Mouse (Mus musculus) kidney, embryonic 16.5 days (tissue): ENCODE measurements around the gene 0610037L13Rik. TPM values are rescaled to one million over a fixed set of nuclear protein-coding genes. Genes with fewer than 3 reads are reported as not detected.

ENCODE experiments used
- ATAC-seq: fragments of 200-750 bp; cut with Nextera tagmentation; 2 replicates; pipeline ENCODE4 v1.8.0; 2017; ENCODE audit warnings: moderate TSS enrichment; ENCODE audit not compliant: low FRiP score, low TSS enrichment
- H3K27ac ChIP-seq: fragments of 300-500 bp; sonication (generic); 2 replicates; pipeline ENCODE4 v1.5.1; 2014; ENCODE audit warnings: low read length
- H3K27me3 ChIP-seq: fragments of 300-500 bp; sonication (generic); 2 replicates; pipeline ENCODE4 v1.6.1; 2014; ENCODE audit warnings: low read length, control low read depth, mixed read lengths; ENCODE audit not compliant: insufficient read depth
- H3K36me3 ChIP-seq: fragments of 300-500 bp; sonication (generic); 2 replicates; pipeline ENCODE4 v1.6.1; 2014; ENCODE audit warnings: low read length, control low read depth, mixed read lengths; ENCODE audit not compliant: insufficient read depth
- H3K4me1 ChIP-seq: fragments of 300-500 bp; sonication (generic); 2 replicates; pipeline ENCODE4 v1.6.1; 2014; ENCODE audit warnings: low read length, control low read depth, mixed read lengths; ENCODE audit not compliant: insufficient read depth
- H3K4me2 ChIP-seq: fragments of 300-500 bp; sonication (generic); replicated peaks from 2 replicates; pipeline ENCODE4 v1.6.1; 2014; ENCODE audit warnings: low read depth, low read length
- H3K4me3 ChIP-seq: fragments of 300-500 bp; sonication (generic); 2 replicates; pipeline ENCODE4 v1.5.1; 2014; ENCODE audit warnings: mild to moderate bottlenecking, low read length
- H3K9ac ChIP-seq: fragments of 300-500 bp; sonication (generic); replicated peaks from 2 replicates; pipeline ENCODE4 v1.6.1; 2014; ENCODE audit warnings: low read length
- H3K9me3 ChIP-seq: fragments of 300-500 bp; sonication (generic); 2 replicates; pipeline ENCODE4 v1.6.1; 2016; ENCODE audit warnings: low read length, control low read depth
- WGBS: fragments of 180-500 bp; shearing (Covaris S2); extraction: QIAGEN DNeasy Blood & Tissue Kit; methylation state at CpG from one replicate; pipeline ENCODE4 v1.1.7; 2014; 5-methylcytosine and 5-hydroxymethylcytosine counted together
- polyA plus RNA-seq: library from polyadenylated mRNA; unstranded; fragments of >200 nt; fragmentation: Nextera tagmentation; extraction: Ambion mirVana; gene quantifications from 2 replicates; pipeline ENCODE4 v1.2.1, GENCODE M21; 2015

0610037L13Rik gene
- polyA plus RNA-seq = 117 and 124 TPM in 2 replicates

DNA sequence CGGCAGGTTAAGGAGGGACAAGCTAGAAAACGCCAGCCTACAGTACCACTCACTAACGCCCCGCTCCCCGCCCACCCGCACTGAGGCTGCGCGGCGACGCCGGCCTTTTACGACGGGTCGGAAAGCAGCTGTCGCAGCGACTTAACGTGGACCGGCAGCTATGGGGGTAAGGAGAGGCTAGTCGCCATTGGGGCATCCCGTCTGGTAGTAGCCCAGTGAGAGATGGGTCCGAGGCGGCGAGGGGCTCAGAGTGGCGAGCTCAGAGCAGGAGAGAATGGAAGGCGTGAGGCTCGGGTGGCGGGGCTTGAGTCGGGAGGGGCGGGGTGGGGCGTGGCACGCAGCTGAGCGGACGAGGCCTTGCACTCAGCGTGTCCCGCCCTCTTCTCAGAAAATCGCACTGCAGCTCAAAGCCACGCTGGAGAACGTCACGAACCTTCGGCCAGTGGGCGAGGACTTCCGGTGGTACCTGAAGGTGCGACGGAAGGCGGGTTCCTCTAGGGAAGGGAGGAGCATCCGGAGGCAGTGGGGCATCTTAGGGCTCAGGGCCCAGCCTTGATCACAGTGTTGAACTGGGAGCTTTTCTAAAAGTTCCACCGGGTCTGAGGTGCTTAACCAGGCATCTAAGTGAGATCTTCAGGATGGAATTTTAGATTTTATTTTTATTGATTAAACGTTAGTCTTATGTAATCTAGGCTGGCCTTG lies at the start of gene 0610037L13Rik:
Gene 0610037L13Rik (plus strand): TSS at position 83 of the 702 bp plus-strand sequence.
- H3K4me3 ChIP-seq = peak within 1 kb of the TSS; percentile 57
- H3K4me2 ChIP-seq = peak within 1 kb of the TSS; percentile 90
- H3K9me3 ChIP-seq = no peaks in the 10 kb centered on the region
- peaks cover 13% of the 10 kb centered on the region for H3K4me1 ChIP-seq
- peak within 1 kb of the TSS; percentile 88 for H3K27ac ChIP-seq
- peaks cover 42% of the 10 kb centered on the region for H3K36me3 ChIP-seq
- H3K27me3 ChIP-seq = no peaks in the 10 kb centered on the region
- peak within 1 kb of the TSS; percentile 66 for H3K9ac ChIP-seq
- ATAC-seq = peak; percentile 94
- WGBS = under 1% methylated on average over 48 of the region's 48 CpGs

DNA sequence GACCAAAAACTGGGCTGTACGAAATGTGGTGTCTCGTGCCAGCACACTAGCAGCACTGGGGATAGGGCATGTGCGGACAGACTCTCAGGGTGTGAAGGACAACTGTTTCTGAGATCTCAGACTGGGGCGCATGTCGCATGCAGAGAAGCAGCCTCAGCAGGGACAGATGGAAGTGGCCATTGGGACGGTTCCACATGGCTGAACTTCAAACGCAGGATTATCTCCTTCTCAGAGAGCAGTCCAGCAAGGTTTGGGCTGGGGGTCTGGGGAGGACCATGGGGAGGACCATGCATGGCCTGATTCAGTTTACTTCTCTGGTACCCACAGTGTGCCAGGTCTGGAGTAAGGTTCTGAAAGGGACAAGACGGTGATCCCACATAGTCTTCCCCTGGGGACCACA lies 45.9 kb upstream of the 0610037L13Rik start:
- no peak overlapping the region for H3K9ac ChIP-seq
- no peak overlapping the region for H3K4me3 ChIP-seq
- no peak overlapping the region for H3K27ac ChIP-seq
- H3K4me1 ChIP-seq = peaks cover 2% of the 10 kb centered on the region; the same call in 1 of the 2 replicates
- H3K27me3 ChIP-seq = peaks cover 11% of the 10 kb centered on the region
- no peaks in the 10 kb centered on the region for H3K36me3 ChIP-seq
- no peak overlapping the region for H3K4me2 ChIP-seq
- no peaks in the 10 kb centered on the region for H3K9me3 ChIP-seq
- WGBS = 74% methylated on average over 8 of the region's 8 CpGs
- ATAC-seq = no peak

DNA sequence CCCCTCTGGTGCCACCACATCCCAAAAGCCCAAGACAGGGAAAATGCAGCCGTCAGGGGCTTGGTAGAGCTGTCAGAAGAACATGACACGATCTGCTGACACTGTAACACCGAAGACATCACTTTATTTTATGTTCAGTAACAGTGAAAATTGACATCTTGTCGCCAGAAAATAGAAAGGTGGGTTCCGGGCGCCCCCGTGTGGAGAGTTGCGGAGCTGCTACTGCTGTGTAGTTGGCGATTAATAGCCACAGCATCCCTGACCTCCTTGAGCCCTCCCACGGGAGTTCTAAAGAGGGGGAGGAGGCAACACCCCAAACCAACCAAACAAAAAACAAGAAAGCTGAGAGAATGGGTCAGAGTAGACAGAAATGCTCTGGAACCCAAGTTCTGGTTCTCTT lies 44.6 kb upstream of the 0610037L13Rik start:
- Histone ChIP-seq H3K27ac (no peak overlapping the region), H3K27me3 (peaks cover 11% of the 10 kb centered on the region), H3K4me1 (peaks cover 2% of the 10 kb centered on the region; the same call in 1 of the 2 replicates), H3K9ac (no peak overlapping the region), H3K4me3 (no peak overlapping the region), H3K36me3 (no peaks in the 10 kb centered on the region), H3K9me3 (no peaks in the 10 kb centered on the region), H3K4me2 (no peak overlapping the region)
- no peak; the same call in 1 of the 2 replicates for ATAC-seq
- 1% methylated on average over 10 of the region's 10 CpGs for WGBS

DNA sequence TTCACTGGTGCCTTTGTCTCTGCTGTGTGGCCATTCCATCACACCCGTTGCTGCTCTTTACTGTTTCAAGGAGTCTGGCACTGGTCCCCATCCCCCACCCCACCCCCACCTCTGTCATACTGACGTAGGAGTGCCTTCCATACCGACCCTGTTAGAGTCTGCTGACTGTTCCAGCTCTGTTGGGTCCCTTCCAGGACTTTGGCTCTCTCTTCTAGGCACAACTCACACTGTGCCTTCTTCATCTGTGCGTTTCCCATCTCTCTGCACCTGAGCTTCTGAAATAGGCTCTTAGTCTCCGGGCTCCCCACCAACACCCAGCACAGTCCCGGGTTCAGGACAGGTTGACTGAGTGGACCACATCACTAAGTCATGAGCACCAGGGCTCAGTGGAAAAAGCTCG lies 42.8 kb upstream of the 0610037L13Rik start:
- no peak overlapping the region for H3K4me3 ChIP-seq
- no peak for ATAC-seq
- 73% methylated on average over 7 of the region's 7 CpGs for whole genome bisulfite sequencing

DNA sequence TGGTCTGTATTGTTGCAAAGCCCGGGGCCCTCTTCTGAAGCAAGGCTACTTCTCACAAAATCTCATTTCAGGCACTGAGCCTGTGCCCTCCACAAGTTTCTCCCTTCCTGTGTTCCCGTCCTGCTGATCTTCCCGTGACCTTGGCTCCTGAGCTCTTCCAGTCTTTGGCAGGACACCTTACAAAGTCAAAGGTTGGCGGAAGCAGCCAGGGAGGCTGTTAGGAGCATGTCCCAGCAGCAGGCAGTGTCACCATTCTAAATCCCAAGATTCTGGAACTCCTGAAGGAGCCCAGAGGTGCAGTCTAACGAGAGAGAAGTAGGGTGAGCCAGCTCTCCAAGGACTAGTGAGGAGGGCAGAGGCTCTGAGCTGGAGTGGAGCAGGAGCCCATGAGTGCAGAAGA lies 41.1 kb upstream of the 0610037L13Rik start:
- H3K4me1 ChIP-seq = peaks cover 2% of the 10 kb centered on the region; the same call in 1 of the 2 replicates
- H3K4me3 ChIP-seq = no peak overlapping the region
- H3K36me3 ChIP-seq = no peaks in the 10 kb centered on the region
- H3K27ac ChIP-seq = no peak overlapping the region
- no peak overlapping the region for H3K9ac ChIP-seq
- H3K27me3 ChIP-seq = peaks cover 11% of the 10 kb centered on the region
- ATAC-seq = no peak
- WGBS = 76% methylated on average over 5 of the region's 5 CpGs
- no peak overlapping the region for H3K4me2 ChIP-seq
- no peaks in the 10 kb centered on the region for H3K9me3 ChIP-seq

More for the DNA sequence above, 42.8 kb upstream of the 0610037L13Rik start:
- no peaks in the 10 kb centered on the region for H3K36me3 ChIP-seq
- no peak overlapping the region for H3K27ac ChIP-seq
- peaks cover 11% of the 10 kb centered on the region for H3K27me3 ChIP-seq
- no peak overlapping the region for H3K9ac ChIP-seq
- no peaks in the 10 kb centered on the region for H3K9me3 ChIP-seq
- no peak overlapping the region for H3K4me2 ChIP-seq
- H3K4me1 ChIP-seq = peaks cover 2% of the 10 kb centered on the region; the same call in 1 of the 2 replicates

GRCm38 (mm10) chr4:107849621-107850020 lies 40.0 kb upstream of the 0610037L13Rik start:
- no peaks in the 10 kb centered on the region for H3K9me3 ChIP-seq
- whole genome bisulfite sequencing = 40% methylated on average over 9 of the region's 9 CpGs
- H3K9ac ChIP-seq = no peak overlapping the region
- no peaks in the 10 kb centered on the region for H3K36me3 ChIP-seq
- H3K4me2 ChIP-seq = no peak overlapping the region
- peaks cover 2% of the 10 kb centered on the region; the same call in 1 of the 2 replicates for H3K4me1 ChIP-seq
- no peak overlapping the region for H3K27ac ChIP-seq
- peaks cover 11% of the 10 kb centered on the region for H3K27me3 ChIP-seq
- no peak for ATAC-seq
- H3K4me3 ChIP-seq = no peak overlapping the region

GRCm38 (mm10) chr4:107850091-107850490 lies 39.5 kb upstream of the 0610037L13Rik start:
- Histone ChIP-seq H3K27me3 (peaks cover 11% of the 10 kb centered on the region), H3K9me3 (no peaks in the 10 kb centered on the region), H3K9ac (no peak overlapping the region), H3K4me1 (no peaks in the 10 kb centered on the region), H3K4me2 (no peak overlapping the region), H3K36me3 (no peaks in the 10 kb centered on the region), H3K4me3 (no peak overlapping the region), H3K27ac (no peak overlapping the region)
- WGBS = 71% methylated on average over 8 of the region's 8 CpGs
- ATAC-seq = 0 out of 2 replicates have a peak, but pooled peaks have one; percentile 23

DNA sequence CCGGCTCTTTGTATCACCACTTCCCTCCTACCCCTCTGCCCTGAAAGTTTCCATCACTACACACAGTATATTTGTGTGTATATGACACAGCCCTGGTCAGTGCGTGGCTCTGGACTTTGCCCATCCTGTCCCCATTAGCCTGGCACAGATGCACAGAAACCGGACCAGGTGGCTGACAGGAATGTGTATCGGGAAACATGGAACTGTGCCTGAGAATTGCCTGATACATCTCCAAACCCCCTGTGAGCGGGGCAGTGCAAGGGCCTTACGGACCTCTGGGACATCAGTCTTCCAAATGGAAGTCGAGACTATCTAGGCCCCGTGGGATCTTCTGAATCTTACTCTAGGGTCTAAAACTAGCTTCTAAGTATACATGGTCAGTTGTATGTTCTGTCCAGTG lies 36.3 kb upstream of the 0610037L13Rik start:
- Histone ChIP-seq H3K9me3 (no peaks in the 10 kb centered on the region), H3K36me3 (no peaks in the 10 kb centered on the region), H3K4me3 (no peak overlapping the region), H3K4me2 (no peak overlapping the region), H3K4me1 (no peaks in the 10 kb centered on the region), H3K9ac (no peak overlapping the region), H3K27me3 (no peaks in the 10 kb centered on the region), H3K27ac (no peak overlapping the region)
- ATAC-seq = no peak
- WGBS = 91% methylated on average over 8 of the region's 8 CpGs

GRCm38 (mm10) chr4:107853836-107854235 lies 35.8 kb upstream of the 0610037L13Rik start:
- 92% methylated on average over 7 of the region's 7 CpGs for WGBS
- Histone ChIP-seq H3K36me3 (no peaks in the 10 kb centered on the region), H3K4me2 (no peak overlapping the region), H3K27me3 (no peaks in the 10 kb centered on the region), H3K27ac (no peak overlapping the region), H3K9ac (no peak overlapping the region), H3K4me1 (no peaks in the 10 kb centered on the region), H3K4me3 (no peak overlapping the region), H3K9me3 (no peaks in the 10 kb centered on the region)
- ATAC-seq = no peak

DNA sequence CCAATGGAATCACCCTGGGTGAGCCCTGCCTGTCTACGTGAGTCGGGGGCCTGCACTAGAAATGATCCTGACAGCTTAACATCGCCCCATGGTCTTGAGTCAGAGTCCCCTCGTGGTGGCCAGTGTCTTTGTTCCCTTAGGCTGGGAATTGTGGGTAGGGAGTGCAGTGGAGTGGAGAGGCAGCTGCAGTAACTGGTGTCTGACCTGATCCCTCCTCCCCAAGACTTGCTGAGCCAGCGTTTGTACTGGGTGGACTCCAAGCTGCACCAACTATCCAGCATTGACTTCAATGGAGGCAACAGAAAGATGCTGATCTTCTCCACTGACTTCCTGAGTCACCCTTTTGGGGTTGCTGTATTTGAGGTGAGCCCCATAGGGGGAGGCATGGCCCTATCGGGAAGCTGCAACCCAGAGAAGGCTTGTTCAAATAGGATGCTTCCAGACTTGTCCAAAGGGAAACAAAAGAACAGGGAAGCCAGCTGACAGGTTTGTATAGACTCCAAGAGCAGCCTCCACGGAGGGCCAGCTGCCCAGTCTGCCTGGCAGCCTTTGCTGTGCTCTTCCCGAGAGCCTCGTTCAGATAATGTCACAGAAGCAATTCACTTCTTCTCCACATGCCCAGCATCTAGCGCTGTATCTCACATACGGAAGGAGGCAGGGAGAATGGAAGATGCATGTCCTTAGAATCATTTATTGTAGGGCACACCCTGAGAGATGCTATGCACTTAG lies 32.5 kb upstream of the 0610037L13Rik start:
- no peaks in the 10 kb centered on the region for H3K27me3 ChIP-seq
- H3K9ac ChIP-seq = no peak overlapping the region
- WGBS = 80% methylated on average over 11 of the region's 11 CpGs
- no peaks in the 10 kb centered on the region for H3K36me3 ChIP-seq
- H3K27ac ChIP-seq = no peak overlapping the region
- no peak overlapping the region for H3K4me3 ChIP-seq
- H3K4me1 ChIP-seq = no peaks in the 10 kb centered on the region
- H3K4me2 ChIP-seq = no peak overlapping the region
- no peaks in the 10 kb centered on the region for H3K9me3 ChIP-seq
- ATAC-seq = no peak
